Mouse (Mus musculus): ENCODE measurements at regions not wholly inside any gene's neighbourhood (a gene's known extent, or its start where the extent isn't known, plus 50 kb on each side); places are given as distances from the start of the nearest gene placed in this dataset.

DNA sequence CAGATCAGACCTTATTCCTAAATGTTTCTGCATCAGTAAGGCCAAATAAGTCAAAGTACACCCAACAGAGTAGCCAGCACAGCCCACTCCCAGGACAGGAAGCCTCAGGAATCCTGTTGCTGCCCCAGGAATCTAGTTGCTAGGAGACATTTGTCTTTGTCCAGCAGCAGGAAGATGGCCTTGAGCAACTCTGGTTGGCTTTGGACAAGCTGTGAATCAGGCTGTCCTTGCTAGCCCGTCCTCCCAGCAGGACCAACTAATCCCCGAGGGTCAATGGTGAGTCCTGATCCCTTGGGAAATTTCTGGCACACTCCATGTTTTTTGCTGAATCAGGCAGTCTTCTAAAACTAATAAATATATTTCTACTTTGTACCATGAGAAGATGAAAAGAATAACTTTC lies 317.1 kb downstream of the Mtx2 start:
- DNase-seq = peak; percentile 29 to 49

- DNase-seq = no peak
Observed at GRCm38 (mm10) chr2:75144861-75145260, 319.3 kb downstream of the Mtx2 start.

DNA sequence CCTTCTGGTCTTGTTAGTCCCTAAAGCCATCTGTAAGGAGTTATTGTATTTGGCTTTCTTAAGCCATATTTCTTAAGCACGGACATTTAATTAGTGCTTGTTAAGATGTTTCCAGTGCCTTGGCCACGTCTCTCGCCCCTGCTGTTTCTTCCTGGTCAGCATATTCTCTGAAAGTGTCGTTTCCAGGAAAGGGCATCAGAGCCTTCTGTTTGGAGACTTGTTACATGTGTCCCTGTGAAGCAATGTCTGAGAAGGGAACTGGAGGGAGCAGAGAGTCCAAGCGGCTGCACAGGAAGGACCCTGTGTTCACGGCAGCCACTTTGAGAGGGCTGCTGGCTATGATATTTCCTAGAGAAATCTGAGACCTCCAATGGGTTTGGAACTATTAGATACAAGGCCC lies 320.7 kb downstream of the Mtx2 start:
- no peak for DNase-seq

- no peak for DNase-seq
Observed at GRCm38 (mm10) chr2:75147399-75147798, 321.8 kb downstream of the Mtx2 start.

DNA sequence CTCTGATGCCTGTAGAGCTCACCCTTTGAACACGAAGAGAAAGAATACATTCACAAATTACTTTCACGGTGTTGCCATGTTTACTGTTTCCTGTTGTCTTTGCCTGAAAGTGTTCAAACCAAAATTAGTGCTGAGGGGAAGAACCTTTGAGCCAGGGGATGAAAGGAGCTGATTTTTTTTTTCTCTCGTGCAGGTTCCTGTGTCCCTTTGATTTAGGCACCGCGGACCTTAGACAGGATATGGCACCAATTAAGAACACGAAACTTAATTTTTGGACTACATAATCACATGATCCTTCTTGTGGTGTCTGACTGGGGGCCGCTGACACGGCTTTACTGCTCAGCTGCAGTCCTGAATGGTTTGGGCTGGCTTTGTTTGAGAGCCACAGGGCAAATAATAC lies 322.4 kb downstream of the Mtx2 start:
- DNase-seq = no peak

DNA sequence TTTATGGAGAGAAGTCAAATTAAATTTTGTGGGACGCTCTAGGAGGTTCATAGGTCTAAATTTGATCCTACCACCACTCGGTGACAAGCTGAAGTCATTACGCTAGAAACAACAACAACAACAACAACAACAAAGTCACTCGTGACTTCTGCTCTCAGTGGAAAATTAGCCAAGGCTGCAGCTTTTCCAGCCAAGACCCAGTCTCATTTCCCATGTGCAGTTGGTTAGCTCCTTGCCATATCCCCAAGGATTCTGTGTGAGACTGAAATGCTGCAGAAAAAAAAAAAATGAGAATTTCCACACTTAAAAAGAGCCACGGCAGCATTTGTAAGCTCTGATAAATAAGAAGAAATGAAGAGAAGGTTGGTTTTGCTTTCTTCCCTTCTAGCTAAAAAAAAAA lies 323.4 kb downstream of the Mtx2 start:
- DNase-seq = no peak

DNA sequence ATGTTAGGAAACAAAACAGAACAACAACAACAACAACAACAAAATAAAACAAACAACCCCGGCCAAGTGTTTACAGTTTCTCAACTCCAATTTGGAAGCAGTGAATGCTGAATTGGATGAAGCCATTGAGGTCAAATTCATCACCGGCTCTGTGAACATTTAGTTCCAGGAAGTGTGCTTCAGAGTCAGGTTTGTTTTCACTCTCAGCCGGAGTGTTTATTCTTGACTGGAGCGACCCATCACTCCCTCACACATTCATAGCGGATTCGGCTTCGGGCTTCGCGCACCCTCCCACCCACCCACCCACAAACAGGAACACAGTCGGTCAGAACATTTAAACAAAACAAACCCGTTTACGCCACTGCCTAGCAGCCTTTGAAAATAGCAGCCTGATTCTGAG lies 324.0 kb downstream of the Mtx2 start:
- no peak for DNase-seq

DNA sequence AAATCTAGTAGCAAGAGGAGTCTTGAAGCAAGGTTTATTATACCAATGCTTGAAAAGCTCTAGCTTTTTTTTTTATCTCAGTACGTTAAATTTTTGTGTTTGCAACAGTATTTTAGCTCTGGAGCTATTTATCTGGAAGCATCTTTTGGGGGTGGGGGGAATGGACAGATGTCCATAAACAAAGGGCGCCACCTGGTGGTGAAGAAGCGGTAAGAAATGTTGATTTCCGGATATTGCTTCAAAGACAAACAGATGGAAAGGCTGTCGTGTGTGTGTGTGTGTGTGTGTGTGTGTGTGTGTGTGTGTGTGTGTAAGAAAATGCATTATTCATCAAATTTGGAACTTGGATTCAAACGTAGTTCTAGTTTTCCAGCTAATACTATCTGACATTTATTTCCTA lies 325.4 kb downstream of the Mtx2 start:
- peak; percentile 63 to 68 for DNase-seq

GRCm38 (mm10) chr2:75151519-75151918 lies 325.9 kb downstream of the Mtx2 start:
- DNase-seq = no peak

GRCm38 (mm10) chr2:75152477-75152990 lies 326.9 kb downstream of the Mtx2 start:
- peak; percentile 42 to 44 for DNase-seq

- DNase-seq = no peak
Observed at GRCm38 (mm10) chr2:75154448-75154847, 328.8 kb downstream of the Mtx2 start.

GRCm38 (mm10) chr2:75158581-75158980 lies 333.0 kb downstream of the Mtx2 start:
- DNase-seq = no peak

- DNase-seq = no peak
Observed at GRCm38 (mm10) chr2:75161075-75161474, 335.5 kb downstream of the Mtx2 start.

- DNase-seq = no peak
Observed at GRCm38 (mm10) chr2:75164987-75165386, 339.4 kb downstream of the Mtx2 start.

- no peak for DNase-seq
Observed at GRCm38 (mm10) chr2:75176267-75176666, 350.7 kb downstream of the Mtx2 start.

GRCm38 (mm10) chr2:75183293-75183692 lies 357.7 kb downstream of the Mtx2 start:
- no peak for DNase-seq

DNA sequence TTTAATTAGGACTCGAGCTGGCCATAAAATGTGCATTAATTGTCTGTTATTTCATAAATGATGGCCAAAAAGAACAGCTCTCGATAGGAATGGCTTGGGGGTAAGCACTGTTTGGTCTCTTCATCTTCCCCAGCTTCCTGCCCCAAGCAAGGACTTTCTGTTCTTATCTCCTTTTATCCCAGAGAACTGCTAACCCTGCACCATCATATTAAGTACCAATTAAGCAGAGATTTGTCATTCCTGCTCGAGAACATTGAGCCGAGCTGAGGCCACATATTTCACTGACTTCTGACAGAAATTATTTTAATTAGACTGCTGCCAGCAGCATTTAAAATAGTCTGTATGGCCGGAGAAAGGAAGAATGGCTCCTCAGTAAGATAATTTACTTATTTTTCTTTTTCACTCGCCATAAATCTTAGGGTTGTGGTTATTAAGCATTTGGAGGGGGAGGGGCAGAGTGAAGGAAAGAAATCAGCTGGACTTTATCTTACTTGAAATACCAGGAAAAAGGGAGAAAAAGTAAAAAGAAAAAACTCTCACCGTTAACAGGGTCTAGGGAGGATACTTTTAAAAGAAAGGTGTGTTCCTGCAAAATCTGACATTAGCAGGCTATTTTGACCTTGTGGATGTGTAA lies 377.1 kb downstream of the Mtx2 start:
- DNase-seq = no peak

- no peak for DNase-seq
Observed at GRCm38 (mm10) chr2:75208821-75209758, 383.5 kb downstream of the Mtx2 start.

GRCm38 (mm10) chr2:75209790-75210583 lies 384.4 kb downstream of the Mtx2 start:
- no peak for DNase-seq

DNA sequence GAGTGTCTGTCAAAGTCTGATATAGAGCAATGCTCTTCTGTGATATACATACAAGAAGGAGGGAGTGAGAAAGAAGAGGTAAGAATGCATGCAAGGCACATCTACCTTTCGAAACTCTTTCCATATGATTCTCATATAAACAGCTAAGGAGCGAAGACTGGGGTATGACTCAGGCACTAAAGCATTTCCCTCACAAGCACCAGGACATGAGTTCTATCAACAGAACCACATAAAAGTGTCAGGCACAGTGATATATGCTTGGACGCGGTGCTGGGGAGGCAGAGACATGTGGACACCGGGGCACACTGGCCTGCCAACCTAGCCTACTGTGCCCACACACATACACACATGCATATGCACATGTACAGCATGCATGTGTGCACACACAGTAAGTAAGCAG lies 391.3 kb downstream of the Mtx2 start:
- DNase-seq = no peak

GRCm38 (mm10) chr2:75220775-75221359 lies 395.3 kb downstream of the Mtx2 start:
- DNase-seq = no peak

DNA sequence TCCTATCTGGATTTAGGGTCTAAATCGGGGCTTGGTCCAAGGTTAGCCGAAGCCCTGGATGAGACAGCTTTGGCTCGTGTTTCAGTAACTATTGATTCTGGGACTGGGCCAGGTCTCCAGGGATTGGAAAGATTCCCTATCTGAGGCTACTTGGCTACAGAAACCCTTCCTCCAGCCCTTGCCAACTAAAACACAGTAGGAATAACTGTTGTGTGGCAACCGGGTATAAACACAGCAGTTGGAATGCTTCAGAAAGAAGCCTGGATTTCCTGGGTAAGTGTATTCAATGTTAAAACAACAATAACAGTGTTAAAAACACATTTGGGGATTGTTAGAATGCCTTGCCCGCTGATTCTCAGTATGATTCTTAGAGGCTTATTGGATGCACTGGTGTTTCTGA lies 398.8 kb downstream of the Mtx2 start:
- peak in 1 of 2 experiments; percentile 26 for DNase-seq
